Mouse (Mus musculus) gastrocnemius, postnatal 25 days (tissue): ENCODE measurements at regions not wholly inside any gene's neighbourhood (a gene's known extent, or its start where the extent isn't known, plus 50 kb on each side); places are given as distances from the start of the nearest gene placed in this dataset.

ENCODE experiments used
- DNase-seq: peaks from one replicate; pipeline ENCODE4 v3.0.0; 2022

DNA sequence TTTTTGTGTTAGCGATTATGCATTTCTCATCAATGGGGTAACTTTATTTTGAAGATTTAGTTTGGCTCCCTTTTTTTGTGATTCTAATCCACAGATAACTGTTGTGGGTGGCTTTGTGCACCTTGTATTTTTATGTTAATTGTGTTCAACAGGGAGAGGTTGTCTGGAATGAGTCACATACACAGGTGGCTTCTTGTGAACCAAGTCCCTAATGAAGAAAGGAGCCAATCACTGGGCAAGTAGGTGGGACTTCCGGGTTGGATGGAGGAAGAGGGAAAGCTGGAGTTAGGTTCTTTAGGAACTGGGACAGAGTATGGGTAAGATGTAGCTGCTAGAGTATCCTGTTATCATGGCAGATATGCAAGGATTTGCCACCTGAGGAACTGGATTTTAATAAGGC, 925.2 kb downstream of the Flrt2 start:
- DNase-seq: no peak
